Mouse (Mus musculus): Measurements from ENCODE around the gene Btbd18.

DNA sequence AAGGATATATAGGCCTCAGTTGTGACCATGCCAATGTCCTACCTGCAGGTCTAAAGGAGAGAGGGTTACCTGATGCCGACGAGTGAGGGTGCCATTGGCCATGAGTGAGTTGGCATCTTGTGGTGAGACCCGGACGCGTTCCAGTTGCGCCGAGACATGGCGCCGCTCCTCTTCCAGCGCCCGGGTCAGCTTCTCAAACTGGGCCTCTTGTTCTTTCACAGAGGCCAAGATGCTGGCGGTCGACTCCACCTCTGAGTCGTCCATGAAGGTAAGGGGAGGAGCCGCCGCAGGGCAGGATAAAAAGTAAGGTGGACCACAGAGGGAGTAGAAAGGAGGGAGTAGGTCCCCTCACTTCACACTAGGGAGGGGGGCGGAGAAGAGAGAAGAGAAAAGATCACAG lies 34.7 kb upstream of the Btbd18 start:
- TF ChIP-seq CTCF (IDR thresholded peaks at IDR 0.05; ENCODE audit: borderline replicate concordance, extremely low read depth, insufficient read depth, insufficient read length) (no peak), POLR2A (IDR thresholded peaks at IDR 0.05; ENCODE audit: borderline replicate concordance, extremely low read depth, insufficient read depth, insufficient read length, poor library complexity, severe bottlenecking) (no peak)

Measured in brain, embryonic 14.5 days (tissue).